Mouse (Mus musculus): ENCODE data around the gene A130010J15Rik. TPM values are rescaled to one million over a fixed set of nuclear protein-coding genes. Genes with fewer than 3 reads are reported as not detected.

Gene A130010J15Rik
- polyA plus RNA-seq, 1 experiment from 2014 or later, result 14.2 TPM

GRCm38 (mm10) chr1:193138087-193138486 lies 29.8 kb upstream of the A130010J15Rik start:
- no peaks in the 10 kb centered on the region for H3K27me3 ChIP-seq
- no peak overlapping the region for H3K9ac ChIP-seq (replicated peaks)
- H3K36me3 ChIP-seq, result no peaks in the 10 kb centered on the region
- no peak overlapping the region for H3K27ac ChIP-seq (replicated peaks)
- no peak overlapping the region for H3K4me2 ChIP-seq (replicated peaks)
- no peaks in the 10 kb centered on the region for H3K4me1 ChIP-seq
- 48% methylated on average over 7 of the region's 7 CpGs for WGBS
- no peak overlapping the region for H3K4me3 ChIP-seq
- no peak for ATAC-seq (replicated peaks)
- no peaks in the 10 kb centered on the region for H3K9me3 ChIP-seq

DNA sequence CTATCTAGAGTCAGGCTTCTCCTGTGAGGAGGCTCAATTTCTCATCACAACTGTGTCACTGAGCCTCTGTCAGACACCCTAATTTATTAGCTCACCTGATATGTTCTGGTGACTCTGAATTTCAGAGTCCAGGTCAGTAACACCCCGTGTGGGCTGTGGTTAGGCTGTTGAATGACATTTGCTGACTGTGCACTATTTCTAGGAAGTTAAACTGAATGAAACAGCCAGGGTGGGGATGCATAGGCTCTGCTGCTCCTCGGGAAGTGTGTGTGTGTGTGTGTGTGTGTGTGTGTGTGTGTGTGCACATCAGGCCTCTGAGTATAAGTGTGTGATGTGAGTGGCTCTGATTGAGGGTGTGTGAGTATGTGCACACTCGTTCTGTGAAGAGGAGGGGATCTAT lies 29.2 kb upstream of the A130010J15Rik start:
- no peak overlapping the region for H3K4me2 ChIP-seq (replicated peaks)
- no peak overlapping the region for H3K27ac ChIP-seq (replicated peaks)
- H3K4me3 ChIP-seq, result no peak overlapping the region
- H3K36me3 ChIP-seq, result no peaks in the 10 kb centered on the region
- 57% methylated on average over 3 of the region's 3 CpGs for WGBS
- ATAC-seq (replicated peaks), result no peak
- no peak overlapping the region for H3K9ac ChIP-seq (replicated peaks)
- no peaks in the 10 kb centered on the region for H3K27me3 ChIP-seq
- no peaks in the 10 kb centered on the region for H3K9me3 ChIP-seq
- H3K4me1 ChIP-seq, result no peaks in the 10 kb centered on the region

- Histone ChIP-seq H3K36me3 (no peaks in the 10 kb centered on the region), H3K27me3 (no peaks in the 10 kb centered on the region), H3K27ac (replicated peaks) (no peak overlapping the region), H3K9ac (replicated peaks) (no peak overlapping the region), H3K4me1 (no peaks in the 10 kb centered on the region), H3K4me2 (replicated peaks) (no peak overlapping the region), H3K9me3 (no peaks in the 10 kb centered on the region), H3K4me3 (no peak overlapping the region)
- 88% methylated on average over 7 of the region's 7 CpGs for whole genome bisulfite sequencing
- ATAC-seq (replicated peaks), result no peak
Measured at GRCm38 (mm10) chr1:193141118-193141517, 26.7 kb upstream of the A130010J15Rik start.

GRCm38 (mm10) chr1:193142517-193143062 lies 25.3 kb upstream of the A130010J15Rik start:
- Histone ChIP-seq H3K4me1 (no peaks in the 10 kb centered on the region), H3K9ac (replicated peaks) (no peak overlapping the region), H3K4me2 (replicated peaks) (no peak overlapping the region), H3K4me3 (no peak overlapping the region), H3K27ac (replicated peaks) (no peak overlapping the region), H3K36me3 (no peaks in the 10 kb centered on the region), H3K27me3 (no peaks in the 10 kb centered on the region), H3K9me3 (no peaks in the 10 kb centered on the region)
- ATAC-seq (replicated peaks), result no peak
- 86% methylated on average over 8 of the region's 8 CpGs for WGBS

GRCm38 (mm10) chr1:193144516-193144915 lies 23.3 kb upstream of the A130010J15Rik start:
- Histone ChIP-seq H3K4me1 (no peaks in the 10 kb centered on the region), H3K9me3 (no peaks in the 10 kb centered on the region), H3K27me3 (no peaks in the 10 kb centered on the region), H3K9ac (replicated peaks) (no peak overlapping the region), H3K36me3 (no peaks in the 10 kb centered on the region), H3K4me2 (replicated peaks) (no peak overlapping the region), H3K4me3 (no peak overlapping the region), H3K27ac (replicated peaks) (no peak overlapping the region)
- WGBS, result 93% methylated on average over 6 of the region's 6 CpGs
- no peak for ATAC-seq (replicated peaks)

DNA sequence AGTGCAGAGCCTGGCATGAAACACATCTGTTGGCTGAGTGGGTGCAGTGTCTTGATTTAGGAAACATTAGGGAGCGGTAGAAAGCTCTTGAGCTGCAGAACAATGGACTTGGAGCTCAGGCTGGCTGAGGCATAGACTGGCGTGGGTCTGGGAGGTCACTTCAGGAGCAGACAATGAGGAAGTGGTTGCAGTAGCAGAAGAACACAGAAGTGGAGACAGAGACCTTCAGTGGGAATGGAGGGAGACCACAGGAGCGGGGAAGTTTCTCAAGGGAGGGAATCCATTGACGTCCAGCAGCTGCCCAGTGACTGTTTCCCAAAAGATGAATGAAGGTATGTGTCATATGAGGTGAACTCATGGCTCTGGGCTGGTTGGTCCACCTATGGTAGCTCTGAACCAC lies 22.7 kb upstream of the A130010J15Rik start:
- Histone ChIP-seq H3K27ac (replicated peaks) (no peak overlapping the region), H3K4me3 (no peak overlapping the region), H3K4me2 (replicated peaks) (no peak overlapping the region), H3K36me3 (no peaks in the 10 kb centered on the region), H3K27me3 (no peaks in the 10 kb centered on the region), H3K9ac (replicated peaks) (no peak overlapping the region), H3K4me1 (no peaks in the 10 kb centered on the region), H3K9me3 (no peaks in the 10 kb centered on the region)
- 78% methylated on average over 4 of the region's 4 CpGs for WGBS
- no peak for ATAC-seq (replicated peaks)

DNA sequence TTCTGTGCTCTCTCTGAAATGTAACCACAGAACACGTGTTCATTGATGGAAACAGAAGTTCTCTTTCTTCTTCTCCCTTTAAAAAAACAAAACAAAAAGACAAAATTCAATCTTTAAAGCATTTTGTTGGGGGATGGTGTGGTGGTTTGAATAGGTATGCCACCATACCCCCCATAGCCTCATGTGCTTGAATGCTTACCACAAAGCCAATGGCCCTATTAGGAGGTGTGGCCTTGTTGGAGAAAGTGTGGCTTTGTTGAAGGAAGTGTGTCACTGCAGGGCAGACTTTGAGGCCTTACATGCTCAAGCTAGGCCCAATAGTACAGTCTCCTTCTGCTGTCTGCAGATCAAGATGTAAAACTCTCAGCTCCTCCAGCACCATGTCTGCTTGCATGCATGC lies 21.4 kb upstream of the A130010J15Rik start:
- ATAC-seq (replicated peaks), result no peak
- Histone ChIP-seq H3K27me3 (no peaks in the 10 kb centered on the region), H3K4me3 (no peak overlapping the region), H3K4me1 (peaks cover 5% of the 10 kb centered on the region; the same call in 1 of the 2 replicates), H3K27ac (replicated peaks) (no peak overlapping the region), H3K4me2 (replicated peaks) (no peak overlapping the region), H3K9ac (replicated peaks) (no peak overlapping the region), H3K9me3 (no peaks in the 10 kb centered on the region), H3K36me3 (no peaks in the 10 kb centered on the region)
- 75% methylated on average over 1 of the region's 1 CpGs for WGBS

DNA sequence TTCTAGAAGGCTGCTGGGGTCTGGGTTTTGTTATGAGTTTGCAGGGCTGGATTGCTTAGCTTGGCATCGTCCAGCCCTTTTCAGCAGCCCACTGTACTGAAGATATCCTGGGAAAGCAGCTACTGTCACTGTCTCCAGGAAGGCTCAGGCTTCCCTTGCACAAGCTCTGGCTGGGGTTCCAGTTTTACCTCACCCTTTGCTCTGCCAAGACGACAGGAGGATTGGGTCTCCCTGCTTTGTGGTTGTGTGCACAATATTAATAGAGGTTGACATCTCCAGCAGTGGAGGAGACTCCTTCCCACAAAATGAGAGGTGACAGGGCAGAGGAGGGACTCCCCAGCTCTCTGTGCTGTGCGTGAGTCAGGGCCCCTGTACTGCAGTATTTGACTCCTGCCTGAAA lies 18.6 kb upstream of the A130010J15Rik start:
- Histone ChIP-seq H3K9me3 (no peaks in the 10 kb centered on the region), H3K27me3 (peaks cover 20% of the 10 kb centered on the region), H3K4me2 (replicated peaks) (no peak overlapping the region), H3K9ac (replicated peaks) (no peak overlapping the region), H3K27ac (replicated peaks) (no peak overlapping the region), H3K4me1 (peaks cover 13% of the 10 kb centered on the region; the same call in 1 of the 2 replicates), H3K4me3 (no peak overlapping the region), H3K36me3 (no peaks in the 10 kb centered on the region)
- no peak for ATAC-seq (replicated peaks)
- WGBS, result 72% methylated on average over 3 of the region's 3 CpGs

GRCm38 (mm10) chr1:193151134-193151533 lies 16.7 kb upstream of the A130010J15Rik start:
- Histone ChIP-seq H3K4me1 (peaks cover 13% of the 10 kb centered on the region; the same call in 1 of the 2 replicates), H3K27me3 (peaks cover 27% of the 10 kb centered on the region), H3K9me3 (no peaks in the 10 kb centered on the region), H3K4me2 (replicated peaks) (no peak overlapping the region), H3K27ac (replicated peaks) (no peak overlapping the region), H3K36me3 (no peaks in the 10 kb centered on the region), H3K9ac (replicated peaks) (no peak overlapping the region), H3K4me3 (no peak overlapping the region)
- no peak for ATAC-seq (replicated peaks)
- 38% methylated on average over 7 of the region's 7 CpGs for WGBS

- no peaks in the 10 kb centered on the region for H3K36me3 ChIP-seq
- WGBS, result under 1% methylated on average over 30 of the region's 30 CpGs
Measured at GRCm38 (mm10) chr1:193152872-193153271, 15.0 kb upstream of the A130010J15Rik start, which contains the start of gene Irf6. Irf6 (plus strand) TSS chr1:193153111.

DNA sequence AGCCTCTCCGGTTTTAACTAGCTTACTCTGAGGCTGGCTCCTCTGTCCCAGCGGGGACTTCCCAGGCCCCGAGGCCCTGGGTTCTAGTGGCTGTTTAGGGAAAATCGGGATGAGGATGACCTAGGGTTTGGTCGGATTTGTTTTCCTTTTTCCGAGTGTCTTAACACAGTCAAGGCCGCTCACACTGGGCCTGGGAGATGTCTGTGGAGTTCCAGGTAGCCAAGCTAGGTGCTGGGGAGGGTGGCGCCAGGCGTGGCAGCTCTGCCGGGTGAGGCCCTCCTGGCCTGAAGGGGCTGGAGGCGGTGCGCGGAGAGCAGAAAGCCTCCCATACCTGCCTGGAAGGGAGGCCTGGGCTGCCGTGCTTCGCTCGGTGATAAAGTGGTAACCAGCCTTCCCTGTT lies 14.3 kb upstream of the A130010J15Rik start:
- H3K9me3 ChIP-seq, result no peaks in the 10 kb centered on the region
- WGBS, result 25% methylated on average over 16 of the region's 16 CpGs
- no peak overlapping the region for H3K4me2 ChIP-seq (replicated peaks)
- no peak for ATAC-seq (replicated peaks)
- H3K27me3 ChIP-seq, result peaks cover 27% of the 10 kb centered on the region
- H3K36me3 ChIP-seq, result no peaks in the 10 kb centered on the region
- H3K27ac ChIP-seq (replicated peaks), result no peak overlapping the region
- peaks cover 13% of the 10 kb centered on the region; the same call in 1 of the 2 replicates for H3K4me1 ChIP-seq
- no peak overlapping the region for H3K9ac ChIP-seq (replicated peaks)
- no peak overlapping the region for H3K4me3 ChIP-seq

More at GRCm38 (mm10) chr1:193152872-193153271, 15.0 kb upstream of the A130010J15Rik start, which contains the start of gene Irf6:
- Histone ChIP-seq H3K4me3 (0 out of 2 replicates have a peak within 1 kb of the TSS, but pooled peaks have one; percentile 7), H3K4me1 (peaks cover 13% of the 10 kb centered on the region; the same call in 1 of the 2 replicates), H3K27me3 (peaks cover 27% of the 10 kb centered on the region), H3K9ac (replicated peaks) (no peak within 1 kb of the TSS), H3K4me2 (replicated peaks) (peak within 1 kb of the TSS; percentile 29), H3K9me3 (no peaks in the 10 kb centered on the region), H3K27ac (replicated peaks) (no peak within 1 kb of the TSS)
- ATAC-seq (replicated peaks), result peak; percentile 53; the same call in 1 of the 2 replicates

- Histone ChIP-seq H3K27ac (replicated peaks) (no peak overlapping the region), H3K9ac (replicated peaks) (no peak overlapping the region), H3K9me3 (no peaks in the 10 kb centered on the region), H3K4me2 (replicated peaks) (no peak overlapping the region), H3K4me3 (no peak overlapping the region), H3K4me1 (peaks cover 11% of the 10 kb centered on the region; the same call in 1 of the 2 replicates), H3K27me3 (peaks cover 27% of the 10 kb centered on the region), H3K36me3 (no peaks in the 10 kb centered on the region)
- 78% methylated on average over 15 of the region's 15 CpGs for WGBS
- no peak for ATAC-seq (replicated peaks)
Measured at GRCm38 (mm10) chr1:193156316-193157110, 11.3 kb upstream of the A130010J15Rik start.
